Mouse (Mus musculus): Measurements from ENCODE around the gene Vmn1r120.
"Not testable (repeated sequence)": the region's sequence is repeated elsewhere in the genome, so short reads cannot be mapped to it uniquely, and the experiment has no call there.

Gene Vmn1r120

GRCm38 (mm10) chr7:21053684-21054083, at the start of gene Vmn1r120:
Gene Vmn1r120 (minus strand): TSS chr7:21053784.
- not testable (repeated sequence) for DNase-seq (ENCODE audit: low read depth, low spot score)

- DNase-seq (ENCODE audit: low read depth, low spot score): not testable (repeated sequence)
These were observed 44.8 kb upstream of the Vmn1r120 start, which contains the start of gene Vmn1r121 for GRCm38 (mm10) chr7:21098413-21098812. Gene Vmn1r121 (minus strand): TSS chr7:21098513.

- DNase-seq (ENCODE audit: low read depth, low spot score): not testable (repeated sequence)
These were observed 41.2 kb downstream of the Vmn1r120 start, which contains the start of gene Vmn1r119 for GRCm38 (mm10) chr7:21012355-21012754. Gene Vmn1r119 (minus strand): TSS chr7:21012455.

Measured in embryo, embryonic 11.5 days (tissue).